ENCODE assay signal across 8 mouse cellular contexts in the genomic region with DNA sequence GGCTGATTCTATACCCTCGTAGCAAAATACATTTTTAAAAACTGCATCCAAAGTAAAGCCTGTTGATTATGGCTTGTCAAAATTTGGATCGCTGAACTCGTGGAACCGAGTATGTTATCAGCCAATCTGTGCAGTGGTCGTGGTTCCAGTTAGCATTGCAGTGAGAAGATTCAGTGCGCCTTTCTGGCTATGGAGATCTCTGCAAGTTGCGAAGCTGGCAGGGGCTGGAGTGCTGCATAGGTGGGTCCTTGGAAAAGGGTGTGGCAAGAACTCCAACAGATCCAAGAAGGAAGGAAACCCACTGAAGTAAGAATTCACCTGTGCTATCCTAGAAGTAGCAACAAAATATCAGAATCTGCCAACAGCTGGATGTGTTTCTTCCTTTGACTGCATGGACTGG. TPM values are rescaled to one million over a fixed set of nuclear protein-coding genes. Genes with fewer than 3 reads are reported as not detected.
DNase-seq lines count a peak whose midpoint lies in the region; ATAC-seq and TF ChIP-seq lines count a peak whose summit lies in the region.

No protein-coding gene starts in this region.

- 4% methylated on average over 7 of the region's 7 CpGs for WGBS in cerebellum, adult 2 months
- WGBS in forebrain, embryonic 11.5 days: 8% methylated on average over 7 of the region's 7 CpGs
- WGBS in kidney, embryonic 16.5 days: 4% methylated on average over 7 of the region's 7 CpGs
- WGBS in midbrain, embryonic 15.5 days: 1% methylated on average over 7 of the region's 7 CpGs

- H3K36me3 ChIP-seq in ES-E14 (ENCODE audit: control insufficient read depth, insufficient read depth, low read length, poor library complexity, severe bottlenecking): peaks cover 10% of the 10 kb centered on the region
- H3K36me3 ChIP-seq in forebrain, embryonic 11.5 days (ENCODE audit: control insufficient read depth, insufficient read depth, low read length): peaks cover 4% of the 10 kb centered on the region; the same call in 1 of the 2 replicates
- peaks cover 9% of the 10 kb centered on the region for H3K36me3 ChIP-seq in kidney, embryonic 16.5 days (ENCODE audit: insufficient read depth, low read length)
- peaks cover 2% of the 10 kb centered on the region; the same call in 1 of the 2 replicates for H3K36me3 ChIP-seq in midbrain, embryonic 15.5 days (replicated peaks)

- DNase-seq in cerebellum, adult 2 months: peak in 1 of 2 experiments; percentile 10
- no peak for DNase-seq in cerebellum, adult 9-10 months
- no peak for DNase-seq in ES-E14 (ENCODE audit: low read depth, low spot score)
- DNase-seq in forebrain, embryonic 11.5 days (ENCODE audit: low spot score): no peak
- DNase-seq in frontal cortex, postnatal 25 days (ENCODE audit: low spot score in 2 of 2): no peak
- DNase-seq in Muller cell, postnatal 12 days (ENCODE audit: inconsistent ontology term): no peak

- peak; percentile 16; the same call in 1 of the 2 replicates for ATAC-seq in forebrain, embryonic 11.5 days (replicated peaks; ENCODE audit: low FRiP score)
- no peak for ATAC-seq in kidney, embryonic 16.5 days (ENCODE audit: low FRiP score, low TSS enrichment)
- ATAC-seq in midbrain, embryonic 15.5 days (replicated peaks): peak; percentile 15; the same call in 1 of the 2 replicates

- peak overlapping the region; percentile 64 for H3K4me2 ChIP-seq in forebrain, embryonic 11.5 days (ENCODE audit: low read depth, low read length, severe bottlenecking)
- H3K4me2 ChIP-seq in kidney, embryonic 16.5 days (replicated peaks; ENCODE audit: low read depth, low read length): peak overlapping the region; percentile 63
- peak overlapping the region; percentile 60 for H3K4me2 ChIP-seq in midbrain, embryonic 15.5 days

- in situ Hi-C loops in ES-E14 (cut with MboI; ENCODE audit: low sequenced_read_pairs in 2 of 2, unreplicated experiment in 2 of 2): no loop called here

- H3K27ac ChIP-seq in cerebellum, adult 2 months (ENCODE audit: insufficient read depth, low read length): no peak overlapping the region
- peak overlapping the region; percentile 98; the same call in 1 of the 2 replicates for H3K27ac ChIP-seq in ES-E14 (ENCODE audit: insufficient read depth, low read depth, low read length, poor library complexity, severe bottlenecking)
- H3K27ac ChIP-seq in forebrain, embryonic 11.5 days (ENCODE audit: low read depth, low read length): peak overlapping the region; percentile 93; the same call in 1 of the 2 replicates
- H3K27ac ChIP-seq in kidney, embryonic 16.5 days (ENCODE audit: low read length): peak overlapping the region; percentile 96
- H3K27ac ChIP-seq in midbrain, embryonic 15.5 days: peak overlapping the region; percentile 97

- peaks cover 4% of the 10 kb centered on the region; the same call in 1 of the 2 replicates for H3K4me1 ChIP-seq in cerebellum, adult 2 months (ENCODE audit: control insufficient read depth, insufficient read depth, low read length)
- H3K4me1 ChIP-seq in ES-E14 (ENCODE audit: control insufficient read depth in 2 of 2, insufficient read depth in 2 of 2, low read length in 2 of 2, poor library complexity in 1 of 2): peaks cover 7 to 8% of the 10 kb centered on the region in 2 experiments; a peak in 2 of 4 replicates
- H3K4me1 ChIP-seq in forebrain, embryonic 11.5 days (replicated peaks; ENCODE audit: control insufficient read depth, insufficient read depth, low read length): 0 out of 2 replicates have a peak, but pooled peaks cover 3% of the 10 kb centered on the region
- H3K4me1 ChIP-seq in kidney, embryonic 16.5 days (ENCODE audit: insufficient read depth, low read length): peaks cover 17% of the 10 kb centered on the region
- H3K4me1 ChIP-seq in midbrain, embryonic 15.5 days: peaks cover 18% of the 10 kb centered on the region

- no peaks in the 10 kb centered on the region for H3K9me3 ChIP-seq in ES-E14 (ENCODE audit: control insufficient read depth, insufficient read depth, low read depth, low read length)
- H3K9me3 ChIP-seq in forebrain, embryonic 11.5 days (ENCODE audit: control insufficient read depth, low read length): no peaks in the 10 kb centered on the region
- H3K9me3 ChIP-seq in kidney, embryonic 16.5 days (ENCODE audit: low read length): no peaks in the 10 kb centered on the region
- no peaks in the 10 kb centered on the region for H3K9me3 ChIP-seq in midbrain, embryonic 15.5 days

- TF ChIP-seq CTCF in cerebellum, adult 2 months (IDR thresholded peaks at IDR 0.05; ENCODE audit: borderline replicate concordance, insufficient read depth, low read depth, low read length): no peak

- peak overlapping the region; percentile 40 for H3K4me3 ChIP-seq in cerebellum, adult 2 months (replicated peaks; ENCODE audit: insufficient read depth, low read depth, low read length)
- peak overlapping the region; percentile 75 to 99 for H3K4me3 ChIP-seq in ES-E14 (ENCODE audit: insufficient read depth in 1 of 2, low read depth in 1 of 2, low read length in 2 of 2, poor library complexity in 1 of 2, severe bottlenecking in 1 of 2)
- H3K4me3 ChIP-seq in forebrain, embryonic 11.5 days (ENCODE audit: low read depth, low read length): peak overlapping the region; percentile 90
- peak overlapping the region; percentile 91 for H3K4me3 ChIP-seq in kidney, embryonic 16.5 days (ENCODE audit: low read length)
- H3K4me3 ChIP-seq in midbrain, embryonic 15.5 days: peak overlapping the region; percentile 80

- no peak for TF ChIP-seq POLR2A in cerebellum, adult 2 months (IDR thresholded peaks at IDR 0.05; ENCODE audit: borderline replicate concordance, insufficient read depth, low read length)

- H3K27me3 ChIP-seq in cerebellum, adult 2 months (ENCODE audit: control insufficient read depth, insufficient read depth, low read length): no peaks in the 10 kb centered on the region
- no peaks in the 10 kb centered on the region for H3K27me3 ChIP-seq in forebrain, embryonic 11.5 days (ENCODE audit: control insufficient read depth, insufficient read depth, low read length)
- H3K27me3 ChIP-seq in kidney, embryonic 16.5 days (ENCODE audit: insufficient read depth, low read length): no peaks in the 10 kb centered on the region
- 0 out of 2 replicates have a peak, but pooled peaks cover 2% of the 10 kb centered on the region for H3K27me3 ChIP-seq in midbrain, embryonic 15.5 days (replicated peaks)

- peak overlapping the region; percentile 99; the same call in 1 of the 2 replicates for H3K9ac ChIP-seq in ES-E14 (ENCODE audit: insufficient read depth, low read depth, low read length, poor library complexity, severe bottlenecking)
- peak overlapping the region; percentile 100 for H3K9ac ChIP-seq in forebrain, embryonic 11.5 days (ENCODE audit: low read length)
- peak overlapping the region; percentile 100 for H3K9ac ChIP-seq in kidney, embryonic 16.5 days (replicated peaks; ENCODE audit: low read length)
- peak overlapping the region; percentile 98; the same call in 1 of the 2 replicates for H3K9ac ChIP-seq in midbrain, embryonic 15.5 days

TF ChIP-seq in ES-E14, 5 proteins besides CTCF, POLR2A, EP300 and RAD21:
- no peak for TF ChIP-seq HCFC1 (IDR thresholded peaks at IDR 0.05; ENCODE audit: borderline replicate concordance, insufficient read depth, low read length)
- TF ChIP-seq ZNF384 (IDR thresholded peaks at IDR 0.05; ENCODE audit: low read depth, low read length): no peak
- no peak for TF ChIP-seq ZC3H11A (IDR thresholded peaks at IDR 0.05; ENCODE audit: borderline replicate concordance, low read depth, low read length)
- no peak for TF ChIP-seq MAFK (IDR thresholded peaks at IDR 0.05; ENCODE audit: insufficient read depth, low read depth, low read length)
- no peak for TF ChIP-seq CHD2 (IDR thresholded peaks at IDR 0.05; ENCODE audit: low read depth, low read length)

RNA-seq across cellular contexts. Expression of a gene that starts 1.4 kb away (rescaled TPM):
- 35.5 and 42.8 TPM in 2 replicates for polyA plus RNA-seq in cerebellum, adult 2 months (2012; rRNA removed)
- 66.5 and 75.4 TPM in 2 replicates for total RNA-seq in ES-E14 (2012; rRNA removed)
- 52.5 and 54.5 TPM in 2 replicates for polyA plus RNA-seq in forebrain, embryonic 11.5 days (2014; fragmentation: Nextera tagmentation; extraction: Ambion mirVana)
- 33.8 and 45.4 TPM in 2 replicates for polyA plus RNA-seq in kidney, embryonic 16.5 days (2015; fragmentation: Nextera tagmentation; extraction: Ambion mirVana)
- polyA plus RNA-seq in midbrain, embryonic 15.5 days (2015; fragmentation: Nextera tagmentation; extraction: Ambion mirVana): 41.5 and 44.4 TPM in 2 replicates

RNA-seq across cellular contexts. Expression of a gene that starts 39.0 kb away (rescaled TPM):
- 48.4 and 51.8 TPM in 2 replicates for polyA plus RNA-seq in cerebellum, adult 2 months (2012; rRNA removed)
- total RNA-seq in ES-E14 (2012; rRNA removed): 24.5 and 24.7 TPM in 2 replicates
- polyA plus RNA-seq in forebrain, embryonic 11.5 days (2014; fragmentation: Nextera tagmentation; extraction: Ambion mirVana): 23.1 and 25.3 TPM in 2 replicates
- 33.8 and 35.7 TPM in 2 replicates for polyA plus RNA-seq in kidney, embryonic 16.5 days (2015; fragmentation: Nextera tagmentation; extraction: Ambion mirVana)
- 32.0 and 34.3 TPM in 2 replicates for polyA plus RNA-seq in midbrain, embryonic 15.5 days (2015; fragmentation: Nextera tagmentation; extraction: Ambion mirVana)

Comparison
In these comparisons a context has a peak if more than half of its experiments do, and no peak if none do; other contexts are left out.
1. H3K4me3 ChIP-seq: peak in every context shown above with its lines; median percentile 91 in kidney, embryonic 16.5 days; 90 in forebrain, embryonic 11.5 days; 87 in ES-E14; 80 in midbrain, embryonic 15.5 days; 40 in cerebellum, adult 2 months.